Mouse (Mus musculus): Measurements from ENCODE around the gene Tomm20l. TPM values are rescaled to one million over a fixed set of nuclear protein-coding genes. Genes with fewer than 3 reads are reported as not detected.
"Not testable (repeated sequence)": the region's sequence is repeated elsewhere in the genome, so short reads cannot be mapped to it uniquely, and the experiment has no call there.

Gene Tomm20l
- not detected for total RNA-seq (2021)
- long read RNA-seq, experiment 1: 0 reads
- long read RNA-seq, experiment 2: 0 reads

DNA sequence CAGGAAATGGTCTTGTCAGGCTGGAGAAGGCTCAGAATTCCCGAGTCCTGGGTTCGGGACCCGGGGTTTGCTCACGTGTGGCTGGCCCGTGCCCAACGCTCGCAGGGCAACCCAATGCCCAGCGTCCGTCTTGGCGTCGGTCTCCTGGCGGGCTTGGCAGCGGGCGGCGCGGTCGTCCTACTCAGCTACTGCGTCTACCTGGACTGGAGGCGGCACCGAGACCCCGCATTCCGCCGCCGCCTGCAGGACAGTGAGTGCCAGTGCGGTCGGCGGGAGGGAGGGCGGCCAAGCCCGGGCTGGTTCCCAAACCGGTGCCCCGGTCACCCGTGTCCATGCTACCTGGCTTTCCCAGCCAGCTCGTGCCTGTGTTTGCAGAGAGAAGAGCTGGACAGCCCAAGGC, at the start of gene Tomm20l:
TSS of gene Tomm20l (plus strand) at position 98 of the 400 bp plus-strand sequence.
- DNase-seq: peak; percentile 28

- no peak for DNase-seq
These were observed 41.4 kb upstream of the Tomm20l start for GRCm38 (mm10) chr12:71069846-71070245.

- no peak for DNase-seq
These were observed 39.2 kb upstream of the Tomm20l start for GRCm38 (mm10) chr12:71072048-71072447.

- no peak for DNase-seq
These were observed 38.0 kb upstream of the Tomm20l start for GRCm38 (mm10) chr12:71073113-71073730.

DNA sequence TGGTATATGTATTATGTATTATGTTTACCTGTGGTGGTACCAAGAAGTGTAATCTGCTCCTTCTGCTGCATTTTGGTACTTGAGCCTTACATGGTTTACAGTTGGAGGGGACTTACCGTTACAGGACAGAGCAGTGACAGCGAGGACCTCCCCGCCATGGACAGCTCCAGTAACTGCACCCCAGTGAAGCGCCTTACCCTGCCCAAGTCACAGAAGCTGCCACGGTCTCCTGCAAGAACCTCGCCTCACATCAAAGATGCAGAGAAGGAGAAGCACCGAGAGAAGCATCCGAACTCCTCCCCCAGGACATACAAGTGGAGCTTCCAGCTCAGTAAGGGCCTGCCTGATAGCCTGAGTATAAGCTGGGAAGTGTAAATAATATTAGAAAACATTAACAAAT, 24.9 kb upstream of the Tomm20l start:
- no peak for DNase-seq

DNA sequence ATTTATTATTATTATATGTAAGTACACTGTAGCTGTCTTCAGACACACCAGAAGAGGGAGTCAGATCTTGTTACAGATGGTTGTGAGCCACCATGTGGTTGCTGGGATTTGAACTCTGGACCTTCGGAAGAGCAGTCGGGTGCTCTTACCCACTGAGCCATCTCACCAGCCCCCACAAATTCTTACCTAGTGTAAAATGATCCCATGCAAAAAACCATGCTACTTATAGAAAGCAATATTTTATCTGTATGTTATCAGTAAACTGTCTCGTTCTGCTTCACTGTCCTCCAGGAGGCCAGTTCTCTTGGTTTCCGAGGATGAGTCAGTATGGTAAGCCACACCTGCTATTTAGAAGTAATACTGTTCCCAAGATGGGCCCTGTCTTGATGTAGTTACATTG, 7.0 kb upstream of the Tomm20l start:
- DNase-seq: not testable (repeated sequence)

DNA sequence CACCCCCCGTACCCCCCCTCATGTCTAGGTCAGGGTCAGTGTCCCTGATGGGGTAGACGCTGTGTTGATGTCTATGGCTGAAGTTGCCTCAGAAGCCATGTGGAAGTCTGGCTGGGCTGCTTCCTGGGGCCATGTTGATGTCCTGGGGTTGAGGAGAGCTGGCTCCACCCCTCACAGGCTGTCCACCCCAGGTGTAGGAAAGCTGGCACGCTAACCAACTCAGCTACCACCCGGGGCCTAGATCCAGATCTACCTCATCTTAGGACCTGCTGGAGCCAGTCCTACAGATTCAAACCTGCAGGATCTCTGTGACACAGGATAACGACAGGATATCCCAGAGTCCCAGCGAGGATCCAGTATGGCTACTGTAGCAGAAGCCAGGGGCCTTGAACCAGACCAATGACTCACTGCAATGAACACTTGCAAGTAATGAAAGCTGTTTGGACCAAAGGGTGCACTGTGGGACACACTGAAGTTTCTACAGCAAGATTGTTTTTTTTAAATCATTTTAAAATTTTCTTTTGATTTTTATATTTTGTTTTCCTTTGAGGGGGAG, 3.9 kb upstream of the Tomm20l start:
- DNase-seq: no peak

- no peak for DNase-seq
These were observed 1.8 kb downstream of the Tomm20l start for GRCm38 (mm10) chr12:71113074-71113473.

GRCm38 (mm10) chr12:71113675-71114288, 2.6 kb downstream of the Tomm20l start:
- DNase-seq: no peak

GRCm38 (mm10) chr12:71116411-71116810, 5.2 kb downstream of the Tomm20l start:
- DNase-seq: no peak

GRCm38 (mm10) chr12:71122731-71123130, 11.5 kb downstream of the Tomm20l start:
- DNase-seq: no peak

DNA sequence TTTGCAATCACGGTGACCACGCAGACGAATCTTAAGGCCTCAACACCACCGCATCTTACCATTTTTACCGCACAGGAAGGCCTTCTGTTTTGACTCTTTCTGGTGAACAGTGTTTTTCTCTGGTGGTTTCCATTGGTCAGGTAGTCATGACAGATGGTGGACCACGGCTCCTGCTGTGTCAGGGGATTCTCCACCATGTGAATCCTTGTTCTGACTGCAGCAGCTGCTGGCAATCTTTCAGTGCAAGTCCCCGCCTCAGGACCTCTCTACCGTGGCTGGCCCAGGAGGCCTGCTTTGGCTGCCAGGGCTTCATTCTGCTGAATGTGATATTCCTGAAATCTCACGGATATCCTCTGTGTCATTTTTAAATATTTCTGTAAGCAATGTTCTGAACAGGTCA, 12.1 kb downstream of the Tomm20l start:
- DNase-seq: no peak

DNA sequence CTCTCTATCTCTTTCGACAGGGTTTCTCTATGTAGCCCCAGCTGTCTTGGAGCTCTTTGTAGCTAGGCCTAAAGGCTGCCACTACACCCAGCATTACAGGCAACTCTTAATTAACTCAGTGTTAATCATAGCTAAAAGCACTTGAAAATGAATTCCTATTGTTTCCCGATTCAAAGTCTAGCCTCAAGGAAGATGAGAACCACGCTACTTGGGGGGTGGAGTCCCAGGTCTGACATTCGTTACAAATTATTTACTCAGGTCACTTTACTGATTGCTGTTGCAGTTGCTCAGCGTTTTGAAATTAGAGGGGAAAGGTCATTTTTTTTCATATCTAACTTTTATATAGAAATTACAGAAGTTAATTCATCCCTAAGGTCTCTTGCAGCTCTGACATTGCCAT, 24.4 kb downstream of the Tomm20l start:
- DNase-seq: no peak

- peak; percentile 69 for DNase-seq
These were observed 25.1 kb downstream of the Tomm20l start, which contains the start of the genes Timm9 and 2700049A03Rik for GRCm38 (mm10) chr12:71136130-71136973. Gene Timm9, minus strand, starts transcription at chr12:71136684. Gene 2700049A03Rik, plus strand, starts transcription at chr12:71136848.

DNA sequence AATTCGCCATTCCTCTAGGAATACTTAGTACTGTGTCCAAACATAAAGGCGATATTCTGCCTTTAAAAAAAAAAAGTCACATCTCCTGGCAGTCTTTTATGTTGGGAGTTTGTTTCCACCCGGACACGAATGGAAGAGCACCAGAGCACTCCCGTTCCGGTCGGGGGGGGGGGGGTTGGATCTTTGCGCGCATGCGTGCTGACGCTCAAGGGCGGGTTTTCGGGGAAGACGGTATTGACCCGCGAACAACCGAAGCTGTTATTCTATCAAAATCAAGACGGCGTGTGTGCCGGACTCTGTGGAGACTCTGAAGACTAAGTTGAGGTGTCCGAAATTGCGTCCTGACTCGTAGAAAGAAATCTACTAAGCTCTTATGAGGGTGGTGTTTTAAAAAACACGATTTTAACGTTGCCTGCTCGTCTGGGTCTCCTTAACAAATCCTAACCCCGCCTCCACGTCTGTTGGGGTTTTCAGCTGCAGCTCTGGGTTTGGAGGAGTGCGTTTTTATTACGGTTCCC, 25.8 kb downstream of the Tomm20l start:
- DNase-seq: peak; percentile 85

DNA sequence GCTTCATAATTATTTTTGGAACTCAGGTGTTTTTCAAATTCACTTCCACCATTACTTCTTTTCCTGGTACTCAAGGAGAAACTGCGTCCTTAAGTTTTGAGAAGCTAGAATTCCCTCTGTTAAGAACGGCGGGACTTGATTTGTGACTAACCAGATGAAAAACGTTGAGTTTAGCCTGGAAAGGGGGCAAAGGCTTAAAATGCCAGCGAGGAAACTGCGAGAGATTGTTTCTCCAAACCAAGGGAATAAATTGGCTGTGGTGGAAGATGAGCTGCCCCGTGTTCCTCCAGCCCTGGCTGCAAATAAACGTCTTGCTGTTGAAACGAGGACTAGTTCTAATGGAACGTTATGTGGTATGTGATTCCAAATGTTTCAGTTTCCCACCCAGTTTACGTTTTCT, 26.5 kb downstream of the Tomm20l start:
- DNase-seq: no peak

DNA sequence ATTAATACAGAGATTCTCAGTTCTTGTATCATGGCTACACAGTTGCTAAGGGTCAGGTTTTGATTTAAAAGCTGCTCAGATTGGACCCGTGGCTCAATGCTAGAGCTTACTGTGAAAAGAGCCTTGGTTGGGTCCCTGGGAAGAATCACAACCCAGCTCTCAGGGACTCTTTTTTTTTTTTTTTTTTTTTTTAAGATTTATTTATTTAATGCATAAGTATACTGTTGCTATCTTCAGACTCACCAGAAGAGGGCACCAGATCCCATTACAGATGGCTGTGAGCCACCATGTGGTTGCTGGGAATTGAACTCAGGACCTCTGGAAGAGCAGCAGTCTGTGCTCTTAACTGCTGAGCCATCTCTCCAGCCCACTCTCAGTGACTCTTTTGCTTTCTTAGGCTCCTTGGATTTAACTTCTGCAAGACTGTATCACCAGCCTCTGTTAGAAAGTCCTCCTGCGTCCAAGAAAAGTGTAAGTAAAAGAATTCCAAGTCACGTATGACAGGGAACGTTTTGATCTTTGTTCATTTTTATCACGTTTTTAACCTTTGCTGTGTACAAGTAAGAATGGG, 28.1 kb downstream of the Tomm20l start:
- DNase-seq: no peak

GRCm38 (mm10) chr12:71141189-71141588, 30.0 kb downstream of the Tomm20l start:
- DNase-seq: no peak

DNA sequence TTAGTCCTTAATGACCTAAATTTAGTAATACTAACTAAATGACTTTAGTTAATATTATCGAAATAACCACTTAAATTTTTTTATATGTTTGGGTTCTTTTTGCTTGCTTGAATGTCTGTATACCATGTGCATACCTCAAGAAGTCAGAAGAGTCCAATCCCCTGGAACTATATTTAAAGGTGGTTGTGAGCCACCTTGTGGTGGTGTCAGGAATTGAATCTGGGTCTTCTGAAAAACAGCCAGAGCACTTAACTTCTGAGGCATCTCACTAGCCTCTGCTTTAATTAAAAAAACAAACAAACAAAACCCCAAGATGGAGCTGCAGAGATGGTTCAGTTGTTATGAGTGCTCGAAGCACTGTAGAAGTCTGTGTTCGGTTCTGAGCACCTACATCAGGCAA, 36.4 kb downstream of the Tomm20l start:
- peak; percentile 32 for DNase-seq

DNA sequence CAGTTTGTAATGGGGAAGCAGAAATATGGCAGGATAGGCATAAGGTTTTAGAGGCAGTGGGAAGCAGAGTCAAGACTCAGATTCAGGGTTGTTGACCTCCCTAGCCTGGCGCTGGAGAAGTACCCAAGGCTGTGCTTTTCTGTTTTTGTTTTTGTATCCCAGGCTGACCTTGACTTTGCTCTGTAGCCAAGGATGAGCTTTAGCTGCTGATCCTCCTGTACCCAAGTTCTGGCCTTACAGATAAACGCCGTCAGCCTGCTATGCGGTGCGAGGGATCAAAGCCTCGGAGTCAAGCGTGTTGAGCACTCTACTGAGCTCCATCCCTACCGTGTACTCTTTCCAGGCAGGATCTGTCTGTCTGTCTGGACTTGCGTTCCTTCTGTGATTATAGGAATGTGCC, 37.6 kb downstream of the Tomm20l start:
- DNase-seq: no peak

GRCm38 (mm10) chr12:71149456-71149855, 38.2 kb downstream of the Tomm20l start:
- DNase-seq: no peak

GRCm38 (mm10) chr12:71150167-71150566, 38.9 kb downstream of the Tomm20l start:
- no peak for DNase-seq
